Mouse (Mus musculus) gastrocnemius, postnatal 25 days (tissue): ENCODE data around the gene Ptgis. TPM values are rescaled to one million over a fixed set of nuclear protein-coding genes. Genes with fewer than 3 reads are reported as not detected.
"Not testable (repeated sequence)": the region's sequence is repeated elsewhere in the genome, so short reads cannot be mapped to it uniquely, and the experiment has no call there.

Experiments used
- DNase-seq: peaks from one replicate; pipeline ENCODE4 v3.0.0; 2022
- total RNA-seq, 2 experiments: library from RNA; stranded (reverse); gene quantifications; 1 replicate in 1 of 2; 2 replicates in 1 of 2; pipeline ENCODE4 v1.2.3; 2021

The Ptgis gene
- total RNA-seq, 2 experiments from 2014 or later, result 4.2 to 5.5 TPM

- peak; percentile 74 for DNase-seq
These were observed 8.0 kb downstream of the Ptgis start for GRCm38 (mm10) chr2:167232132-167233008.

GRCm38 (mm10) chr2:167230554-167230953 is 9.8 kb downstream of the Ptgis start:
- DNase-seq, result no peak

GRCm38 (mm10) chr2:167224937-167225336 is 15.5 kb downstream of the Ptgis start:
- DNase-seq, result no peak

- peak; percentile 41 for DNase-seq
These were observed 16.2 kb downstream of the Ptgis start for GRCm38 (mm10) chr2:167224194-167224593.

- peak; percentile 52 for DNase-seq
These were observed 18.3 kb downstream of the Ptgis start for GRCm38 (mm10) chr2:167222152-167222551.

GRCm38 (mm10) chr2:167221159-167221845 is 19.1 kb downstream of the Ptgis start:
- no peak for DNase-seq

- no peak for DNase-seq
These were observed 19.7 kb downstream of the Ptgis start for GRCm38 (mm10) chr2:167220736-167221135.

- DNase-seq, result peak; percentile 60
These were observed 21.1 kb downstream of the Ptgis start for GRCm38 (mm10) chr2:167219154-167219775.

GRCm38 (mm10) chr2:167213666-167214065 is 26.7 kb downstream of the Ptgis start:
- no peak for DNase-seq

GRCm38 (mm10) chr2:167213076-167213475 is 27.3 kb downstream of the Ptgis start:
- no peak for DNase-seq

- peak; percentile 25 for DNase-seq
These were observed 27.9 kb downstream of the Ptgis start for GRCm38 (mm10) chr2:167212551-167212950.

- no peak for DNase-seq
These were observed 28.3 kb downstream of the Ptgis start for GRCm38 (mm10) chr2:167212089-167212488.

GRCm38 (mm10) chr2:167209900-167210299 is 30.5 kb downstream of the Ptgis start:
- no peak for DNase-seq

- no peak for DNase-seq
These were observed 31.4 kb downstream of the Ptgis start for GRCm38 (mm10) chr2:167208984-167209383.

GRCm38 (mm10) chr2:167205918-167206629 is 34.3 kb downstream of the Ptgis start:
- no peak for DNase-seq

- not testable (repeated sequence) for DNase-seq
These were observed 35.7 kb downstream of the Ptgis start for GRCm38 (mm10) chr2:167204686-167205085.

GRCm38 (mm10) chr2:167203505-167204166 is 36.8 kb downstream of the Ptgis start:
- no peak for DNase-seq

- DNase-seq, result no peak
These were observed 38.7 kb downstream of the Ptgis start for GRCm38 (mm10) chr2:167201463-167202291.

- no peak for DNase-seq
These were observed 41.6 kb downstream of the Ptgis start for GRCm38 (mm10) chr2:167198660-167199427.

- no peak for DNase-seq
These were observed 47.0 kb downstream of the Ptgis start for GRCm38 (mm10) chr2:167193361-167193760.
